Mouse (Mus musculus) G1E (cell line): ENCODE results near the gene Nutm1. TPM values are rescaled to one million over a fixed set of nuclear protein-coding genes. Genes with fewer than 3 reads are reported as not detected.

ENCODE experiments used
- ATAC-seq: 2 replicates; pipeline ENCODE4 v1.8.0; 2016; ENCODE audit warnings: mild to moderate bottlenecking; ENCODE audit not compliant: insufficient number of reproducible peaks, poor library complexity, low FRiP score, severe bottlenecking; ENCODE audit errors: extremely low read depth
- DNase-seq: peaks from one replicate; pipeline ENCODE4 v3.0.0; 2012; ENCODE audit warnings: low spot score
- H3K27me3 ChIP-seq: 2 replicates; pipeline ENCODE4 v1.6.1; 2012; ENCODE audit warnings: mild to moderate bottlenecking, low read length, inconsistent platforms; ENCODE audit not compliant: insufficient read depth
- H3K36me3 ChIP-seq: replicated peaks from 2 replicates; pipeline ENCODE3; 2012; ENCODE audit warnings: mild to moderate bottlenecking, inconsistent platforms
- H3K4me1 ChIP-seq: 2 replicates; pipeline ENCODE4 v1.6.1; 2012; ENCODE audit warnings: low read depth, low read length, inconsistent platforms, mixed read lengths; ENCODE audit not compliant: insufficient read depth
- H3K4me3 ChIP-seq: 2 replicates; pipeline ENCODE4 v1.5.1; 2012; ENCODE audit warnings: low read depth, mild to moderate bottlenecking, inconsistent platforms, low read length, moderate library complexity, mixed read lengths
- H3K9me3 ChIP-seq: replicated peaks from 2 replicates; pipeline ENCODE4 v1.6.1; 2012; ENCODE audit warnings: inconsistent platforms
- CTCF ChIP-seq: IDR thresholded peaks from 2 replicates; pipeline ENCODE4 v1.5.1; 2012; ENCODE audit warnings: low read depth, low read length, inconsistent platforms, mixed read lengths
- GATA1 ChIP-seq: IDR thresholded peaks from 2 replicates; pipeline ENCODE4 v1.6.1; 2012; ENCODE audit warnings: borderline replicate concordance, low read length, inconsistent platforms, mixed read lengths
- GATA2 ChIP-seq: IDR thresholded peaks from 2 replicates; pipeline ENCODE4 v1.6.1; 2012; ENCODE audit warnings: low read depth, low read length, inconsistent platforms, borderline replicate concordance
- POLR2AphosphoS5 ChIP-seq: IDR thresholded peaks from 2 replicates; pipeline ENCODE4 v1.6.1; 2012; ENCODE audit warnings: low read depth, low read length, inconsistent platforms; ENCODE audit not compliant: insufficient replicate concordance
- TAL1 ChIP-seq: conservative IDR thresholded peaks from 2 replicates; pipeline ENCODE4 v1.6.1; 2012; ENCODE audit warnings: low read depth, low read length, inconsistent platforms, mixed read lengths
- polyA plus RNA-seq: library from polyadenylated mRNA; stranded (reverse); fragments of >175 nt; gene quantifications from 2 replicates; pipeline ENCODE4 v1.2.3, GENCODE M21; 2012
- total RNA-seq, 2 experiments: library from RNA; stranded (forward) in 1 of 2; stranded (reverse) in 1 of 2; fragments of 200-1000 nt in 1 of 2; fragments of >200 nt in 1 of 2; fragmentation: Nextera tagmentation in 1 of 2; gene quantifications; 2 replicates each; pipeline ENCODE4 v1.2.3; 2014 to 2017

Nutm1 gene
- total and polyA plus RNA-seq, 3 experiments, result 0.04 to 0.11 TPM; not detected in 1

- no peak for TF ChIP-seq CTCF
- TF ChIP-seq GATA2, result no peak
- no peak for TF ChIP-seq TAL1
- TF ChIP-seq GATA1, result no peak
- TF ChIP-seq POLR2AphosphoS5, result no peak
- Histone ChIP-seq H3K36me3 (peaks cover 4% of the 10 kb centered on the region), H3K9me3 (no peaks in the 10 kb centered on the region), H3K4me1 (peaks cover 36% of the 10 kb centered on the region), H3K27me3 (0 out of 2 replicates have a peak, but pooled peaks cover 9% of the 10 kb centered on the region), H3K4me3 (no peak overlapping the region)
- ATAC-seq (no peak), DNase-seq (no peak)
Observed at GRCm38 (mm10) chr2:112236620-112237019, 22.5 kb downstream of the Nutm1 start.

DNA sequence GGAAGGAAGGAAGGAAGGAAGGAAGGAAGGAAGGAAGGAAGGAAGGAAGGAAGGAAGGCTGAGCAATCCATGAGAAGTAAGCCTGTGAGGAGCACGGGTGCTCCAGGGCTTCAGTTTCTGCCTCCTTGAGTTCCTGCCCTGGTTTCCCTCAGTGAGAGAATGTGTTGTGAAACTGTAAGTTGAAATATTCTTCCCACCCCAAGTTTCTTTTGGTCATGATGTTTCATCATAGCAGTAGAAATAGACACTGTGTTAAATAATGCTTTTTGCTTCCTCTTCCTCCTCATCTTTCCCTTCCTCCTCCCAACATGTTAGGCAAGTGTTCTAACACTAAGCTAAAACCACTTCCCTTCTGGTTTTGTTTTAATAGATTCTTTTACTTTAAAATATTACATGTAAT lies 26.5 kb downstream of the Nutm1 start:
- Histone ChIP-seq H3K4me3 (no peak overlapping the region), H3K9me3 (no peaks in the 10 kb centered on the region), H3K4me1 (peaks cover under 1% of the 10 kb centered on the region; the same call in 1 of the 2 replicates), H3K27me3 (peaks cover 17% of the 10 kb centered on the region; the same call in 1 of the 2 replicates), H3K36me3 (no peaks in the 10 kb centered on the region)
- no peak for DNase-seq
- ATAC-seq, result no peak
- TF ChIP-seq GATA1, result no peak
- TF ChIP-seq CTCF, result no peak
- TF ChIP-seq TAL1, result no peak
- TF ChIP-seq GATA2, result no peak
- no peak for TF ChIP-seq POLR2AphosphoS5

DNA sequence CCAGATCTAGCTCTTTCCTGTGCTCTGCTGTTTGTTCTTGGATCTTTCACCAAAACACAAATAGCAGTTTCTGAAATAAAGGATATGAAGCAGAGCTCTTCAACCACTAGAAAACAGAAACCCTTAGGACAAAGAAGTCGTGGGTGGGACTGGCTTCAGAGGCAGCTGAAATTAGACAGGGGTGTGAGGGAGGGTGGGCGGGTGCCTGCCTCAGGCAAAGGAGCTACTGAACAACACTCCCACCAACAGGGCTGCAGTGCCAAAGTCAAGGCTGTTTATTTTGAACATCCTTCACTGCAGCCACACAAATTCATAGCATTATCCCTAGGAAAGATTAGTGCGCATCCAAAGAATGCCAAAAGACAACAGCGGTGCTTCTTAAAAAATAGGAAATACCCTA lies 34.7 kb downstream of the Nutm1 start:
- no peaks in the 10 kb centered on the region for H3K36me3 ChIP-seq
- no peak for TF ChIP-seq TAL1
- no peak for TF ChIP-seq CTCF
- no peak for TF ChIP-seq POLR2AphosphoS5
- no peak for ATAC-seq

GRCm38 (mm10) chr2:112222607-112223006 lies 36.5 kb downstream of the Nutm1 start:
- no peak for DNase-seq
- H3K27me3 ChIP-seq, result peaks cover under 1% of the 10 kb centered on the region; the same call in 1 of the 2 replicates
- H3K4me1 ChIP-seq, result peaks cover 8% of the 10 kb centered on the region; the same call in 1 of the 2 replicates
- TF ChIP-seq POLR2AphosphoS5, result no peak
- no peak for TF ChIP-seq CTCF
- no peak for TF ChIP-seq GATA2
- no peak for TF ChIP-seq GATA1
- no peak for TF ChIP-seq TAL1
- H3K36me3 ChIP-seq, result no peaks in the 10 kb centered on the region
- no peaks in the 10 kb centered on the region for H3K9me3 ChIP-seq
- H3K4me3 ChIP-seq, result no peak overlapping the region
- no peak for ATAC-seq

More for the DNA sequence above, 34.7 kb downstream of the Nutm1 start:
- Histone ChIP-seq H3K4me3 (no peak overlapping the region), H3K9me3 (no peaks in the 10 kb centered on the region), H3K27me3 (peaks cover 4% of the 10 kb centered on the region; the same call in 1 of the 2 replicates), H3K4me1 (peaks cover 4% of the 10 kb centered on the region; the same call in 1 of the 2 replicates)
- DNase-seq, result no peak

GRCm38 (mm10) chr2:112220880-112221279 lies 38.2 kb downstream of the Nutm1 start:
- DNase-seq, result no peak
- TF ChIP-seq GATA1, result no peak
- TF ChIP-seq POLR2AphosphoS5, result no peak
- no peak for TF ChIP-seq GATA2
- TF ChIP-seq CTCF, result no peak
- no peak for TF ChIP-seq TAL1
- peak; percentile 63 for ATAC-seq
- Histone ChIP-seq H3K27me3 (no peaks in the 10 kb centered on the region), H3K4me1 (peaks cover 8% of the 10 kb centered on the region; the same call in 1 of the 2 replicates), H3K36me3 (no peaks in the 10 kb centered on the region), H3K9me3 (no peaks in the 10 kb centered on the region), H3K4me3 (no peak overlapping the region)

DNA sequence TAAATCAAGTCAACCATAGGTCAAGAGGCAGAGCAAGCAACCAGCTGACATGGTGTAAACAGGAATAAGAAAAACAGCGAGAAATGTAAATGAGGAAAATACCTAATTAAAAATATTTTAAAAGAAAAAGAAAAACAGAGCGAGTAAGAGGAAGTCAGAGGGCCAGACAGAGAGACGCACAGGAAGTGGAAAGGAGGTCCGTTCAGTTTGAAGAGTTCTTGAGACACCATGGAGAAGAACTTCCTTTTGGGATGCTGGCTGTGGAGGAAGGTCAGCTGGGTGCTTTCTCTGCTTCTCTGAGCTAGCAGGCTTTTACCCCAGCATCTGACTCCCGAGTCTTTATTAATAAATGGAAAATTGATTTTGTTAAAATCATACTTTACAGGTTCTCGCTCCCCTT lies 41.5 kb downstream of the Nutm1 start:
- H3K36me3 ChIP-seq, result no peaks in the 10 kb centered on the region
- H3K9me3 ChIP-seq, result no peaks in the 10 kb centered on the region
- no peaks in the 10 kb centered on the region; the same call in 1 of the 2 replicates for H3K27me3 ChIP-seq
- no peak for ATAC-seq
- no peak for DNase-seq
- no peak overlapping the region for H3K4me3 ChIP-seq
- H3K4me1 ChIP-seq, result peaks cover 8% of the 10 kb centered on the region; the same call in 1 of the 2 replicates
- no peak for TF ChIP-seq GATA1
- TF ChIP-seq GATA2, result no peak
- no peak for TF ChIP-seq CTCF
- no peak for TF ChIP-seq TAL1
- no peak for TF ChIP-seq POLR2AphosphoS5
